Mouse (Mus musculus) cerebellum, adult 2 months (tissue): ENCODE measurements around the gene Pced1b.

ENCODE experiments used
- CTCF ChIP-seq: fragments of 200-500 bp; IDR thresholded peaks from 2 replicates; pipeline ENCODE4 v1.5.1; 2011; ENCODE audit warnings: low read depth, mild to moderate bottlenecking, control low read depth, low read length, moderate library complexity, borderline replicate concordance; ENCODE audit not compliant: insufficient read depth
- POLR2A ChIP-seq: fragments of 200-500 bp; IDR thresholded peaks from 2 replicates; pipeline ENCODE4 v1.6.1; 2011; ENCODE audit warnings: low read length, control low read depth, borderline replicate concordance; ENCODE audit not compliant: insufficient read depth

GRCm38 (mm10) chr15:97276660-97277153, 29.8 kb downstream of the Pced1b start:
- TF ChIP-seq CTCF (no peak), POLR2A (no peak)
